Mouse (Mus musculus) adrenal gland, postnatal 36 days (tissue): ENCODE results near the gene Tcn2. TPM values are rescaled to one million over a fixed set of nuclear protein-coding genes. Genes with fewer than 3 reads are reported as not detected.

Experiments
- DNase-seq, 2 experiments: peaks; one replicate each; pipeline ENCODE4 v3.0.0; 2021; ENCODE audit warnings: mixed read lengths in 1 of 2
- total RNA-seq, 2 experiments: library from RNA; stranded (reverse); gene quantifications; 2 replicates each; pipeline ENCODE4 v1.2.3; 2021

The Tcn2 gene
- total RNA-seq, 2 experiments from 2014 or later, result 131 to 132 TPM

DNA sequence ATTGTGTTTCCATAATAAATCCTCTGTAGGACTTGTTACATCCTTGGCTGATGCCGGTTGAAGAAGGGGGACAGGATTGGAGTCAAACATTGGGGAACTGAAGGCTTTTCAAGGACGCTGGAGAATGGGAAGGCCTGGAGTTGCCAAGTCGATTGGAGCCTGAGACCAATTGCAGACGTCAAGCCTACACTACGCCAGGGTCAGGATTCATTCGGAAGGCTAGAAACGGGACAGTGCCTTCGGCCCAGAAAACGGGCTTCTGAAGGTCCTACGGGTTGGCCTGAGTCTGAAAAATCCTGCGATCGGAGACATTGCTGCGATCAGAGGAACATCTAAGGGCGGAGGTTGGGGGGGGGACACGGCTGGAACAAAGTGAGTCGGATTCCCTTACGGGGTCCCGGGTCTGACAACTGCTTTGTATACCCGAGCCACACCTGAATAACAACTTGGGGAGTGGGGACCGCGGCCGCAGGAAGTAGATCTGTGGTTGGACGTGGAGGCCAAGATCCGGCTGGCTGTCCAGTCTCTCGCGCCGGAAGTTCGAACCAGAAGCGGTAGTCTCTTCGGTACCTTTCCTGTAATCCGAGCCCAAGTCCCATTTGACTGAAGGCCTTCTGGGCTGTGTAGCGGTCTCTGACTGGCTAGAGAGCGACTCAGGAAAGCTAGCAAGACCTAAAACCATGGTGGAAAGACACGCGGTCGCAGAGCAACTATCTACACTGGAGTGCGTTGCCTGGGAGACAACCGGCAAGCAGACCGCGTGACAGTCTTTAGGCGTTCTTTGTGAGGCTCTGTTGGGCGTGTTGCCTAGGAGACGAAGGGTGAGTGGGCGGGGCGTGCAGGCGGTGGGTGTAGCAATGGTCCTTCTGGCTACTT lies 37.3 kb downstream of the Tcn2 start, which contains the start of the genes 4921536K21Rik and Dusp18:
TSS of gene 4921536K21Rik (minus strand) at position 693 of the 876 bp plus-strand sequence.
TSS of gene Dusp18 (plus strand) at position 835 of the 876 bp plus-strand sequence.
- peak; percentile 95 for DNase-seq

DNA sequence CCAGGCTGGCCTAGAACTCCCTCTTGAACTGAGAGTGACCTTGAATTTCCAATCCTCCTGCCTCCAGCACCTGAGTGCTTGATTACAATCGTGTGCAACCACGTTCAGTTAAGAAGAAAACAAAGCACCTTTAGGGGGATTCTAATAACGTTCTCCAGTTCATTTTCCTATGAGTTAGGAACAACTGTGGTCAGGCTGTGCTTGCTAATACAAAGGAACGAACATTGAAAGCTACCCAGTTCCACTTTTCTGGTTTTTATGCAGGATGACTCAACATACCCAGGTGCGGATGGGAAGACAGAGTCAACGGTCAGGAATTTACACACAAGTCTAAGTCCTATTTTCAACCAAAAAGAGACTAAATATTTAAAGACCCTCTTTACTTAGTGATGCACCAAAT lies 38.0 kb downstream of the Tcn2 start:
- no peak for DNase-seq

GRCm38 (mm10) chr11:3887331-3887730 lies 44.6 kb downstream of the Tcn2 start:
- DNase-seq, result peak; percentile 28 to 32

DNA sequence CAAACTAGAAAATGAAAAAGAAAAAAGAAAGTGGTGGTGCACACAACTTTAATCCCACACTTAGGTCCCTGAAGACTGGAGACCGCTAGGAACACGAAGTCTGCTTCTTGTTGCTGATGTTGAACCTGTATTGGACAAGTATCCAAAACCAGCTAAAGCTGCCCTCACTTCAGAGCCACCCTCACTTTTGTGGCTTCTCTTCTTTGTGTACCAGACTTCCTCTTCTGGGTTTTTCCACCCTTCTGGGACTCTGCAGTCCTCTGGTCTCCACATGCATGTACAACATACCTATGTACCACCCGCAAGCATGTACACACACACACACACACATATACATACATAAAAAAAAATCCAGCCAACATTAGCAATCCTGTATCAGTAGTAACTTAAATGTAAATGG lies 48.2 kb downstream of the Tcn2 start:
- no peak for DNase-seq

GRCm38 (mm10) chr11:3879836-3880235 lies 52.1 kb downstream of the Tcn2 start:
- DNase-seq, result peak; percentile 79 to 84

- no peak for DNase-seq
These were observed 53.3 kb downstream of the Tcn2 start for GRCm38 (mm10) chr11:3878660-3879059.

- no peak for DNase-seq
These were observed 55.5 kb downstream of the Tcn2 start for GRCm38 (mm10) chr11:3876419-3876818.

Other genes starting within 250 kb of the Tcn2 start
- gene Osbp2, start 68.3 kb downstream of the Tcn2 start, total RNA-seq, result 1 to 10 TPM; 2.2 to 2.5 TPM
- under 1 TPM; 0.60 to 0.63 TPM for gene 4921536K21Rik, start 37.1 kb downstream of the Tcn2 start, total RNA-seq
- gene Dusp18, start 36.9 kb downstream of the Tcn2 start, total RNA-seq, result 1 to 10 TPM; 4.0 to 6.0 TPM
- gene Slc35e4, start 17.5 kb downstream of the Tcn2 start, total RNA-seq, result 1 to 10 TPM; 5.5 to 7.2 TPM
- gene Pes1, start 31.8 kb upstream of the Tcn2 start, total RNA-seq, result 10 to 100 TPM; 62.0 to 64.2 TPM
- gene 4930556J24Rik, start 44.6 kb upstream of the Tcn2 start, total RNA-seq, result not detected
- gene Gal3st1, start 51.5 kb upstream of the Tcn2 start, total RNA-seq, result under 1 TPM in 1 of 2 experiments, not detected in 1; 0.20 TPM
- gene Sec14l4, start 99.3 kb upstream of the Tcn2 start, total RNA-seq, result 1 to 10 TPM; 1.7 to 6.7 TPM
- not detected for gene Sec14l3, start 132.7 kb upstream of the Tcn2 start, total RNA-seq
- 10 to 100 TPM; 22.2 to 22.3 TPM for gene Mtfp1, start 163.3 kb upstream of the Tcn2 start, total RNA-seq
- 1 to 10 TPM; 1.3 to 1.5 TPM for gene Sec14l2, start 191.3 kb upstream of the Tcn2 start, total RNA-seq
- gene Rnf215, start 203.0 kb upstream of the Tcn2 start, total RNA-seq, result 10 to 100 TPM; 24.7 to 24.9 TPM
- gene Ccdc157, start 228.1 kb upstream of the Tcn2 start, total RNA-seq, result 10 to 100 TPM in 1 of 2 experiments, 1 to 10 TPM in 1; 7.3 to 11.6 TPM
- gene Sf3a1, start 228.2 kb upstream of the Tcn2 start, total RNA-seq, result 10 to 100 TPM; 43.6 to 60.1 TPM